Mouse (Mus musculus): ENCODE data around the gene Pkd1. TPM values are rescaled to one million over a fixed set of nuclear protein-coding genes. Genes with fewer than 3 reads are reported as not detected.

Gene Pkd1
- total RNA-seq (2021), result 10 to 100 TPM; 60.8 to 66.7 TPM

GRCm38 (mm10) chr17:24549618-24550415 is at the start of gene Pkd1:
TSS of gene Pkd1 (plus strand) at chr17:24549834.
- peak; percentile 97 to 98 for DNase-seq (ENCODE audit: extremely low spot score in 1 of 2, low spot score in 2 of 2)
- intact Hi-C loops (cut with DNase I), result no loop called here

- DNase-seq (ENCODE audit: extremely low spot score in 1 of 2, low spot score in 2 of 2), result peak in 1 of 2 experiments; percentile 45
- intact Hi-C loops (cut with DNase I), result no loop called here
Measured at GRCm38 (mm10) chr17:24502208-24502607, 47.4 kb upstream of the Pkd1 start.

- intact Hi-C loops (cut with DNase I), result no loop called here
- no peak for DNase-seq (ENCODE audit: extremely low spot score in 1 of 2, low spot score in 2 of 2)
Measured at GRCm38 (mm10) chr17:24504085-24504484, 45.5 kb upstream of the Pkd1 start.

GRCm38 (mm10) chr17:24505286-24505955 is 44.2 kb upstream of the Pkd1 start:
- DNase-seq (ENCODE audit: extremely low spot score in 1 of 2, low spot score in 2 of 2), result peak in 1 of 2 experiments; percentile 37
- intact Hi-C loops (cut with DNase I), result no loop called here

- intact Hi-C loops (cut with DNase I), result no loop called here
- peak in 1 of 2 experiments; percentile 63 for DNase-seq (ENCODE audit: extremely low spot score in 1 of 2, low spot score in 2 of 2)
Measured at GRCm38 (mm10) chr17:24506332-24507070, 43.1 kb upstream of the Pkd1 start.

GRCm38 (mm10) chr17:24507129-24507664 is 42.4 kb upstream of the Pkd1 start:
- DNase-seq (ENCODE audit: extremely low spot score in 1 of 2, low spot score in 2 of 2), result peak in 1 of 2 experiments; percentile 47
- intact Hi-C loops (cut with DNase I), result no loop called here

- intact Hi-C loops (cut with DNase I), result no loop called here
Measured at GRCm38 (mm10) chr17:24507806-24508460, 41.7 kb upstream of the Pkd1 start.

GRCm38 (mm10) chr17:24513609-24514008 is 36.0 kb upstream of the Pkd1 start:
- peak in 1 of 2 experiments; percentile 69 for DNase-seq (ENCODE audit: extremely low spot score in 1 of 2, low spot score in 2 of 2)
- intact Hi-C loops (cut with DNase I), result no loop called here

More at GRCm38 (mm10) chr17:24507806-24508460, 41.7 kb upstream of the Pkd1 start:
- DNase-seq (ENCODE audit: extremely low spot score in 1 of 2, low spot score in 2 of 2), result no peak

GRCm38 (mm10) chr17:24514270-24515257 is 35.1 kb upstream of the Pkd1 start:
- intact Hi-C loops (cut with DNase I), result no loop called here
- peak in 1 of 2 experiments; percentile 43 for DNase-seq (ENCODE audit: extremely low spot score in 1 of 2, low spot score in 2 of 2)

GRCm38 (mm10) chr17:24520450-24520849 is 29.2 kb upstream of the Pkd1 start:
- no peak for DNase-seq (ENCODE audit: extremely low spot score in 1 of 2, low spot score in 2 of 2)
- intact Hi-C loops (cut with DNase I), result no loop called here

GRCm38 (mm10) chr17:24524734-24525133 is 24.9 kb upstream of the Pkd1 start:
- no peak for DNase-seq (ENCODE audit: extremely low spot score in 1 of 2, low spot score in 2 of 2)
- intact Hi-C loops (cut with DNase I), result no loop called here

- DNase-seq (ENCODE audit: extremely low spot score in 1 of 2, low spot score in 2 of 2), result no peak
- intact Hi-C loops (cut with DNase I), result no loop called here
Measured at GRCm38 (mm10) chr17:24527315-24527714, 22.3 kb upstream of the Pkd1 start.

- intact Hi-C loops (cut with DNase I), result no loop called here
- DNase-seq (ENCODE audit: extremely low spot score in 1 of 2, low spot score in 2 of 2), result peak; percentile 93 to 99
Measured at GRCm38 (mm10) chr17:24527723-24528559, 21.7 kb upstream of the Pkd1 start, which contains the start of gene Traf7. TSS of gene Traf7 (minus strand) at chr17:24527938.

- DNase-seq (ENCODE audit: extremely low spot score in 1 of 2, low spot score in 2 of 2), result no peak
- intact Hi-C loops (cut with DNase I), result no loop called here
Measured at GRCm38 (mm10) chr17:24528560-24528918, 21.1 kb upstream of the Pkd1 start.

GRCm38 (mm10) chr17:24529007-24529451 is 20.6 kb upstream of the Pkd1 start:
- intact Hi-C loops (cut with DNase I), result no loop called here
- peak in 1 of 2 experiments; percentile 71 for DNase-seq (ENCODE audit: extremely low spot score in 1 of 2, low spot score in 2 of 2)

GRCm38 (mm10) chr17:24529883-24530282 is 19.8 kb upstream of the Pkd1 start:
- DNase-seq (ENCODE audit: extremely low spot score in 1 of 2, low spot score in 2 of 2), result no peak
- intact Hi-C loops (cut with DNase I), result no loop called here

All from left cerebral cortex, postnatal 10 days (tissue).